In genomic region chr11:107325739-107326725, GRCm38 (mm10) we compare ENCODE assay signal across 8 mouse cellular contexts.
DNase-seq lines count a peak whose midpoint lies in the region; ATAC-seq lines count a peak whose summit lies in the region.
"Had no signal": no experiment of that assay in that cellular context is flagged by ENCODE, and none has a peak within 500 bp of the region (broad histone marks: within the 10 kb centered on the region; RNA-seq: fewer than 3 reads in every experiment).

No protein-coding gene starts in this region.

- no peaks in the 10 kb centered on the region for H3K36me3 ChIP-seq in hindbrain, embryonic 12.5 days
- no peaks in the 10 kb centered on the region for H3K36me3 ChIP-seq in neural tube, embryonic 14.5 days (ENCODE audit: control insufficient read depth, insufficient read depth, low read length)

- H3K9ac ChIP-seq in hindbrain, embryonic 12.5 days, result no peak overlapping the region
- no peak overlapping the region for H3K9ac ChIP-seq in neural tube, embryonic 14.5 days (replicated peaks; ENCODE audit: low read depth, low read length)
- H3K9ac ChIP-seq: embryonic facial prominence, embryonic 13.5 days had no signal

- no peaks in the 10 kb centered on the region for H3K9me3 ChIP-seq in hindbrain, embryonic 12.5 days (replicated peaks)
- H3K9me3 ChIP-seq in neural tube, embryonic 14.5 days (ENCODE audit: control insufficient read depth, low read length), result no peaks in the 10 kb centered on the region

- H3K4me2 ChIP-seq in hindbrain, embryonic 12.5 days (replicated peaks), result peak overlapping the region; percentile 3; the same call in 1 of the 2 replicates
- no peak overlapping the region for H3K4me2 ChIP-seq in neural tube, embryonic 14.5 days (ENCODE audit: low read depth, low read length)
- H3K4me2 ChIP-seq: embryonic facial prominence, embryonic 13.5 days had no signal

- no peak overlapping the region for H3K4me3 ChIP-seq in hindbrain, embryonic 12.5 days
- no peak overlapping the region for H3K4me3 ChIP-seq in neural tube, embryonic 14.5 days (ENCODE audit: low read depth, low read length)
- H3K4me3 ChIP-seq: embryonic facial prominence, embryonic 13.5 days had no signal

- peak; percentile 75 for ATAC-seq in hindbrain, embryonic 12.5 days (ENCODE audit: low FRiP score)
- ATAC-seq in neural tube, embryonic 14.5 days (ENCODE audit: low read depth), result peak; percentile 54; the same call in 1 of the 2 replicates
- no peak for ATAC-seq in activated CD4-positive, CD25-positive, alpha-beta regulatory T cell, adult 4 months

- 34% methylated on average over 14 of the region's 14 CpGs for WGBS in hindbrain, embryonic 12.5 days
- WGBS in neural tube, embryonic 14.5 days, result 38% methylated on average over 14 of the region's 14 CpGs

- peak overlapping the region; percentile 60 for H3K27ac ChIP-seq in hindbrain, embryonic 12.5 days
- H3K27ac ChIP-seq in neural tube, embryonic 14.5 days (ENCODE audit: low read depth, low read length), result no peak overlapping the region; the same call in 1 of the 2 replicates
- H3K27ac ChIP-seq: embryonic facial prominence, embryonic 13.5 days had no signal

- H3K27me3 ChIP-seq in hindbrain, embryonic 12.5 days, result no peaks in the 10 kb centered on the region
- no peaks in the 10 kb centered on the region for H3K27me3 ChIP-seq in neural tube, embryonic 14.5 days (ENCODE audit: control insufficient read depth, insufficient read depth, low read length)
- H3K27me3 ChIP-seq: embryonic facial prominence, embryonic 13.5 days had no signal

- H3K4me1 ChIP-seq in hindbrain, embryonic 12.5 days, result peaks cover 10% of the 10 kb centered on the region
- no peaks in the 10 kb centered on the region for H3K4me1 ChIP-seq in neural tube, embryonic 14.5 days (ENCODE audit: control insufficient read depth, insufficient read depth, low read length)
- H3K4me1 ChIP-seq: embryonic facial prominence, embryonic 13.5 days had no signal

- intact Hi-C loops in left cerebral cortex, postnatal 4 days (cut with DNase I), result no loop called here

- DNase-seq in left cerebral cortex, postnatal 4 days, result peak; percentile 83
- DNase-seq in left cerebral cortex, adult 8-10 months (ENCODE audit: low spot score in 2 of 2), result no peak
- peak; percentile 70 for DNase-seq in embryo, embryonic 10 days (ENCODE audit: low spot score)
- no peak for DNase-seq in thymus, postnatal 25 days

Comparison
In these comparisons a context has a peak if more than half of its experiments do, and no peak if none do; other contexts are left out.
1. DNase-seq: peak in left cerebral cortex, postnatal 4 days (single experiment) and embryo, embryonic 10 days (single experiment); none in left cerebral cortex, adult 8-10 months (0 of 2) and thymus, postnatal 25 days (single experiment).